Mouse (Mus musculus) brain, embryonic 14.5 days (tissue): ENCODE measurements at regions not wholly inside any gene's neighbourhood (a gene's known extent, or its start where the extent isn't known, plus 50 kb on each side); places are given as distances from the start of the nearest gene placed in this dataset.

Experiments used
- DNase-seq: peaks from one replicate; pipeline ENCODE4 v3.0.0-alpha.2; 2011; ENCODE audit warnings: low read depth
- CTCF ChIP-seq: fragments of 200-500 bp; IDR thresholded peaks from 2 replicates; pipeline ENCODE4 v1.5.1; 2012; ENCODE audit warnings: inconsistent platforms, mild to moderate bottlenecking, moderate library complexity, borderline replicate concordance; ENCODE audit not compliant: insufficient read depth, insufficient read length; ENCODE audit errors: extremely low read depth
- POLR2A ChIP-seq: fragments of 200-500 bp; IDR thresholded peaks from 2 replicates; pipeline ENCODE4 v1.6.1; 2012; ENCODE audit warnings: mild to moderate bottlenecking, inconsistent platforms, borderline replicate concordance; ENCODE audit not compliant: poor library complexity, insufficient read depth, insufficient read length, severe bottlenecking; ENCODE audit errors: extremely low read depth

DNA sequence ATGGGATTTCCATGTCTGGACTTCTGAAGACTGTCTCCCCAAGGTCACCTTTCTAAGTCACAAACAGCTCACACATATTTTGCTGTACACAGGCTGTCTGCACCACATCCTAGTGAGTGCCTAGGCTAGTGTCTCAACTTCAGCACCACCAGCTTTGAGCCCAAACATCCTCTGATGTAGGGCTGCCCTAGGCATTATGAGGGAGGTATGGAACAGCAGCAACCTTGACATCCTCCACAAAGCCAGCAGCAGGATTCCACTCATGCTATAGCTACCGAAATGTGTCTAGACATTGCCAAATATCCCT is 111.6 kb downstream of the Nufip1 start:
- TF ChIP-seq CTCF = no peak
- no peak for TF ChIP-seq POLR2A
- no peak for DNase-seq

DNA sequence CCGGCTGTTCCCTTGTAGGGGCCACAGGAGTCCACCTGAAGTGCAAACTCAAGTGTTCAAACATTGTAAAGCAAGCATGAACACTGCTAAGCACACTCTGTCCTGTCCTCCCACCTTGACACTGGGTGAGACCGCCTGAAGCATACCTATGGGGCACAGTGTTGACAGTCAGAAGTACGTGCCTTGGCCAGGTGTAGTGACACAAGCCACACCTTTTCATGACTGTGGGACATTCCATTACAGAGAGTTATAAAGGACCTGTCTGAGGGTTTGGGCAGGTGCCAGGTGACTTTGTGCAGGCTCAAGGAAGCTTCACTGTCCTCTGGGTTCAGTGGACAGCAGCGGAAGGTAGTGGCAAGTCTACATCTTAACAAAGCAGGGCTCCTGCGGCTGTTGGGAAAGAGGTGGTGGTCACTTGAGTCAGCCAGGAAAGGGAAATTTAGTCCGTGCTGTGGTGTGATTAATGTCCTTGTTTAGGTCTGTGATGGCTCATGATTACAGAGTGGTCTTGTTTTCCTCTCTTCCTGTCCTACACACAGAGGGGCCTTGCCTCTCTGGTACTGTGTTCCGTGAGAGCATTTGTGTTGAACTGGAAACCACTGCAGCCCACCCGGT is 112.5 kb downstream of the Nufip1 start:
- no peak for TF ChIP-seq POLR2A
- TF ChIP-seq CTCF = no peak
- no peak for DNase-seq

DNA sequence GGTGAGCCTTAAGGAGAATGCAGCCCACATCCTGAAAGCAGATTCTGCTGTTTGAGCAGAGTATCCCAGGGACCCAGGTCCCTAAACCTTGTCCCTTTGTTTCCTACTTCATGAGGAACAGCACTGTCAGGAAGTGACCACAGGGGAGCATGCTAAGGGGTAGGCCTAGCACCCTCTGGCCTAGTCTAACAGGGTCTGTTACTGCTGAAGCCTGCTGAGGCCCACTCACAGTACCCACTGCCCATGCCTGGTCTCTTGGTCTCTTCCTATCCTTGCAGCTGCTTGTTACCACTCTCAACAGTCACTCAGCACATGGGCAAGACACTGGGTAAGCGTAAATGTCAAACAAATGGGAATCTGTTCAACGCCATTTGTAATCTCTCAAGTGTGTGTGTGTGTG is 113.2 kb downstream of the Nufip1 start:
- no peak for DNase-seq

DNA sequence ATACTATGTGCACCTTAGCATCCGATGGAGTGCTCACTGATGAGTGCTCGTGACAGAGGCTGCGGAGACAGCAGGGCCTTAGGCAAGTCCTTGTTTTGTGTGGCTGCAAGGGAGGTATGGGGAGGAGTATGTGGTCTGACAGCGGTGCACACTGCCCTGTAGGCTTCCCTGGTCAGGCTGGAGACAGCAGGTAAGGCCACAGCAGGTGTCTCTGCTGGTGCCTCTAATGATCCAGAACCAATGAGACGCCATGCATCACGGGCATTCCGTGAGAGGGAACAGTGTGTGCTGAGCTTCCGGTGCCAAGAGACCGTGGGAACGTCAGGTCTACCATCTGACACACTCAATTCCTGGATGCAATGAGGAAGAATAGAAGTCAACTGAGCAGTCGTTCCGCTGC is 114.8 kb downstream of the Nufip1 start:
- TF ChIP-seq POLR2A = no peak
- TF ChIP-seq CTCF = no peak

More for the DNA sequence above, 113.2 kb downstream of the Nufip1 start:
- TF ChIP-seq CTCF (no peak), POLR2A (no peak)

DNA sequence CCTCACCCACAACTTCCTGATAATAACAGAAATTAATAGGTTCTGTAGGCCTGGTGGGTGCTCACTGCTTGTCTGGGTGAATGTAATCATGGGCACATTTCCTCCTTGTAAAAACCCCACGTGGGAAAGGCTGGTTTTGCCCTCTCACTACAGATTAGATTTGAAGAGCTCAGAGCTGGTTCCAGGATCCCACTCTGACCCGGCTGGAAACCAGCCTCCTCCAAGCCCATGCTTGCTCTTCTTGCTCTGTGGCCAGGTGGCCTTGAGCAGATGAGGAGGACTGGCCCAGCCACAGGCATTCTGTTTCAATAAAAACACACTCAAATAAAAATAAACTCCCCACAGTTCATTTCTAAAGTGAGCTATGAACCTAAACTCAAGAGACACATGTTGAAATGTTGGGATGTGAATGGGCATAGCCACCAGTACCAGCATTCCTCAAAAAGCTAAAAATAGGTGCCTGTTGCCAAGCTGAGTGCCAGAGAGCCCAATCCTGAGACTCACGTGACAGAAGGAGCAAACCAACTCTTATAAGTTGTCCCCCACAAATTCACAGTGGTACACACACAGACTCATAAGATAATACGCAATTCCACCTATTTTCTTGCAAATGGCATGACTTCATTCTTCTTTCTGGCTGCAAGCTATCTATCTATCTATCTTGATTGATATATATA is 116.1 kb downstream of the Nufip1 start:
- no peak for DNase-seq
- no peak for TF ChIP-seq POLR2A
- no peak for TF ChIP-seq CTCF

More for the DNA sequence above, 114.8 kb downstream of the Nufip1 start:
- no peak for DNase-seq

DNA sequence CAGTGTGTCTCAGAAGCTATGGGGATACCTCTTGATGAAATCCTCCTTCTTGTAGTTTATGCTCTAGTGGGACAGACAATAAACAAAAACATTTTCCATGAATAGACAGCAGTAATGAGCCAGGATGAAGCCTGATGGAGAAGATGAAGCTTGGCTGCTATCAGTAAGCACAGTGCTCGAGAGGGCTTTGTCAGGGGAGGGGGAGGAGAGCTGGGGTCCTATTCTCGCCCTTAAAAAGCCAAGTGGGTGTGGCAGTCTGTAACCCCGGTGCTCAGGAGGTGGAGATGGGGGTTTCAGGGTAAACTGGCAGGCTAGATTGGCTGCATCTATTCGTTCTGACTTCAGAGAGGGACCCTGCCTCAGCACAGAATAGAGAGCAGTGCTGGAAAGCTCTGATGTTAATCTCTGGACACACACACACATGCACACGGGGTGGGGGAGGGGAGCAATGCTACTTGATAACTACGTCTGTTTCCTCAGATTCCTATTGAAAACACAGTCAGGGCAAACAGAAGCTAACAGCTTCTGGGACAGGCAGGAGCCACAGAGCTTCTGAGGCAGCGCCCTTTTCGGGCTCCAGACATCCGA is 118.4 kb downstream of the Nufip1 start:
- no peak for TF ChIP-seq CTCF
- TF ChIP-seq POLR2A = no peak
- DNase-seq = no peak

DNA sequence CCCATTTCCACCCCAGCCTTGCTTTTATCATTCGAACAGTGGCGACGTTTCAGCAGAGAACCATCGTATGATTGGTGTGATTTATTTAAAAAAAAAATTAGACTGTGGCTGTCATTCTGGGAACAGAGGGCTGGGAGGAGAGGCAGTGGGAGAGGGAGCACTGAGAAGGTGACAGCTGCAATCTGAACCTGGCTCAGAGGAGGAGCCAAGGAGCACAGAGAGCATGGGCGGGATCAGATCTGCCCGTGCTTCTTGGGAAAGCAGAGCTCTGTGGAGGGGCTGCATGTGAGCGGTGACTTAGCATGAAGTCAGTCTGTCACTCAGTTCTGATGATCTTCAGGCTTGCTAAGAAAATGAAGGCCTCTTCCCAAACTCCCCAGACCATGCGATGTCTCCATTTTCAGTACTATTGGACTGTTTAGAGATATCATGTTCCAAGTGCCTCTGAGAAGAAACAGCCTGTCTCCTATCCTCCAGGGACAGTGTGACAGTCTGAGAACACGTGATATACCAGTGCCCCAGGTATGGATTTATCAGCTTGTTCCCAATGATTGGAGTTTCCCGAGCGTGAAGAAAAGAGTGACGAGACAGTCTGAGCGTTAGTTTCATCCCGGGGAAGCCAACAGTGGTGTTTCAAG is 129.3 kb downstream of the Nufip1 start:
- DNase-seq = no peak
- no peak for TF ChIP-seq POLR2A
- TF ChIP-seq CTCF = no peak

DNA sequence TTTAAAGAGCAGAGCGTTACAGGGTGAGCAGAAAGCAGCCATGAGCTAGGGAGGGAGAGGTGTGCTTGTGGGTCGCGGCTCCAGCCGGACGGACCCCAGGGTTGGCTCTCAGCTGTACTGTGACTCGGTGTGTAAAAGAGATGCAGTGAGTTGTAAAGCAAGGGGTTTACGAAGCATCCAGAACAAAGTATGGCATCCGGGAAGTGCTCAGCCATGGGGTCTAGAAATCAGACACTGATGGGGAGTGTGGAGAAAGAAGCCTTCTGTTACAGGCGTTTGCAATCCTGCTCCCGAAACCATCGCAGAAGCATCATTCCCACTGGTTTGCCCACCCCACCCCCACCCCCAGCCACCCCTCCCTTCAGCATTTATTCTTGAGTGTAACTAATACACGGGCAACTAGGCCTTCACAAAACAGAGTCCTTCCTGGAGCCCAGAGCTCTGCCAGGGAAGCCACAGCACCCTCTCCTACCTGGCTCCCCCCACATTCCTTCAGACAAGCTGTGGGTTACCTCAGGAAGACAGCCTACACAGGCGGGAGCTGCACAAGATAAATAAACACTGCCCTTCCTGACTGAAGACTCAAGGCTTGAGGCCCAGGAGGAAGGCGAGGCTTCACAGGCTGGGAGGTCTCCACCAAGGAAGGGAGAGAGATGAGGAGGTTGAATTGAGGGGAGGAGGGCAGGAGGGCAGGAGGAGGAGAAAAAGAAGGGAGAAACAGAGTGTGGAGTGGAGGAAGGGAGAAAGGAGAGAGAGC is 133.1 kb downstream of the Nufip1 start:
- TF ChIP-seq POLR2A (no peak), CTCF (no peak)
- no peak for DNase-seq

DNA sequence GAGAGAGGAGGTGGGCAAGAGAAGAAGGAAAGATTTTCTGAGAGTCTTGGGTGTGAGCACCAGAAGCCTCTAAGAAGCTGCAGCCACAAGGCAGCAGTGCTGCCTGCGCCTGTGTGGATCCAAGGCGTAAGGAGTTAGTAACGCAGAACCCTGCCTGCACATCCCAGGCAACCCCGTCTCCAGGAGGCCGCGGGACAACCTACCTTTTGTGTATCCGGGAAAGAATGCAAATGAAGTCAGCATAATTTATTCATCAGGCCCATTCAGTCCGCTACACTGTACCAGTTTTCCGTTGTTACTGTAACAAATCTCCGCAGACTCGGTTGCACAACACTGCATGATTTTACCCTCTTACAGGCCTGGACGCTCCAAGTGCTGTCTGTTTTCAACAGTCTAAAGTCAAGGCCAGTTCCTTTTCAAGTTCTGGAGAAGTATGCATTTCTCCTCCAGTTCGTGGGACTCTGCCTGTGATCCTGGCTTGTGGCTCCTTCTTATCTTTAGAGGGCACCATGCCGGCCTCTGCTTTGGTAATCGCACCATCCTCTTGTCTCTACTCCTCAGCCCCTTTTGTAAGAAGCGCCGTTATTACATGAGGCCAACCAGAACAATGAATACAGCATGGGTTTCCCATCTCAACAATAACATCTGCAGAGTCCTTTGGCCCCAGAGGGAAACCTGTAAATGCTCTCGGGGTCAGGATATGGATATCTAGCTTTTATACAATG is 133.8 kb downstream of the Nufip1 start:
- DNase-seq = peak; percentile 86

DNA sequence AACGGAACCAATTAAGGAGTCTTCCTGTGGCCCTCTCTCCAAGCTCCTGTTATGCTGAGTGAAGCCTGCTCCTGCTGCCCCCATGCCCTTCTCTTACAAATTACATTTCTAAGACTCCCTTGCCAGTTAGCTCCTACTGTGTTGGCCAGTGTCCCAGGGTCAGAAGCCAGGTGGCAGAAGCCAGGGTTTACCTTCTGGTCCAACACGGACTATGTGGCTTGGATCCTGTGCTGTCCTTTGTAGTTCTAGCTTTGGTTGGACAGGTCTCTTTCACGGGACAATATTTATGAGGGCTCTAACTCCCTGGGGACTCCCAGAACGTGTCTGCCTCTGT is 134.3 kb downstream of the Nufip1 start:
- TF ChIP-seq CTCF (no peak), POLR2A (no peak)
- no peak for DNase-seq

More for the DNA sequence above, 133.8 kb downstream of the Nufip1 start:
- TF ChIP-seq CTCF (no peak), POLR2A (no peak)

DNA sequence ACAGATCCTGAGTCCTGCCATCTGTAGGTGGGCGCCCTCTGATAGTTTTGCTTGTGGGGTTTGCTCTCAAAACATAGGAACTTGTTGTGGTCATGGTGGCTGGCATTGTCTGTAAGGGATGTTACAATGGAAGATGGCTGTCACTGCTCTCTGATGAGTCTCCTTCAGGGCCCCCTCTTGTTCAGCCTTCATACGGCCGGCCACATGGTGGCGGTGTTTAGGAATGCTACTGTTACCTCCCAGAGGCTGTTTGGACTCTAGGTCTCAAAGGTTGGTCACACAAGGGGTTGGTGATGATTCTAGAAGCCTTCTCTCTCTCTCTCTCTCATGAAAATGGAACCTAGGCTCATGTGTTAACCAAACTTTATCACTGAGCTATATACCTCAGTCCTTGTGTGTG is 137.0 kb downstream of the Nufip1 start:
- DNase-seq = no peak
- TF ChIP-seq CTCF (peak; percentile 22; the same call in 1 of the 2 replicates), POLR2A (no peak)

DNA sequence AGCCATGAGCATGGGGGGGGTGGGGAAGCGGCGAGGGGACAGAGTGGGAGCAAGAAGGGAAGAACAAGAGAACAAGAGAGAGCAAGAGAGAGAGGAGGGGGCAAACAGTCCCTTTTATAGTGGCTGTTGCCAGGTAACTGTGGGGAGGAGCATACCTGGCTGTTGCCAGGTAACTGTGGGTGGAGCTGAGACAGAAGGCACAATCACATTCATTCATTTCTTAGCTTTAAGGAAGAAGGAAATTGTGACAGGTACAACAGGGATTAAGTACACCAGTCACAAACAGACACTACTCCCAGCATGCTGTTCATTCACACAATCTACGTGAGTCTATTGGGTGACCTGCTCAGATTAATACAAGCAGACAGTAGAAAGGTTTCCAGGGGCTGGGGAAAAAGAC is 143.2 kb downstream of the Nufip1 start:
- peak; percentile 47 for DNase-seq
- TF ChIP-seq CTCF (no peak), POLR2A (no peak)
